Mouse (Mus musculus) c-Kit-positive CD71-negative TER-119-negative erythroid progenitor cells, embryonic 14.5 days (primary cell): Measurements from ENCODE around the gene Clic1.
"Not testable (repeated sequence)": the region's sequence is repeated elsewhere in the genome, so short reads cannot be mapped to it uniquely, and the experiment has no call there.

Experiments
- DNase-seq: peaks from one replicate; pipeline ENCODE4 v3.0.0-alpha.2; 2013; ENCODE audit warnings: low read depth

Clic1 gene

DNA sequence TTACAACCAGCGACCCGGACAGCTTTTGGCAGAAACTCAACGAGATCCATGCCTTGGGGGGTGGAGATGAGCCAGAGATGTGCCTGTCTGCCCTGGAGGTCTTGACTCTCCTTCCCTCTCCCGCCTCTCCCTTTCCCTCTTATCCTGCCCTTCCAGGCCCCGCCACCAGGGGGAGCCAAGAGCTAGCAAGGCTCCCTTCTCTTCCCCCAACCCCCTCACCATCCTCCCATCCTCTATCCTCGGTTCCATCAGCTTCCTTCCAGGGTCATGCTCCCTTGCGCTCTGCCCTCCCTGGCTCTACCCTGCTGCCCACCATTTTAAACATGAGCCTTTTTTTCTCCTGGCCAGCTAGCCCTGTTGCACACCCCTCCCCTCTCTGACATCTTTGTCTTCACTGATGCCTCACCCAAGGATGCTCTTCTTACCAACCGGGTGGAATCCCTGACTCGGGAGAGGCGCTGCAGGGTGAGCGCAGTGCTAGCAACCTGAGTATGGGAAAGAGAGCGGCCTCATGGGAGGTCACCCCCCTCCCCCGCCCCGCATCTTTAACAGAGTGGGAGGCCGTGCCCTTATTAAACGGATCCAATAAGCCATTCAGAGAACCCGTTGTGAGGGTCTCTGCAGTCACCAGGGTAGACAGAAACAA lies 28.5 kb upstream of the Clic1 start:
- DNase-seq: peak; percentile 85

GRCm38 (mm10) chr17:35021842-35022477 lies 27.8 kb upstream of the Clic1 start:
- DNase-seq: no peak

DNA sequence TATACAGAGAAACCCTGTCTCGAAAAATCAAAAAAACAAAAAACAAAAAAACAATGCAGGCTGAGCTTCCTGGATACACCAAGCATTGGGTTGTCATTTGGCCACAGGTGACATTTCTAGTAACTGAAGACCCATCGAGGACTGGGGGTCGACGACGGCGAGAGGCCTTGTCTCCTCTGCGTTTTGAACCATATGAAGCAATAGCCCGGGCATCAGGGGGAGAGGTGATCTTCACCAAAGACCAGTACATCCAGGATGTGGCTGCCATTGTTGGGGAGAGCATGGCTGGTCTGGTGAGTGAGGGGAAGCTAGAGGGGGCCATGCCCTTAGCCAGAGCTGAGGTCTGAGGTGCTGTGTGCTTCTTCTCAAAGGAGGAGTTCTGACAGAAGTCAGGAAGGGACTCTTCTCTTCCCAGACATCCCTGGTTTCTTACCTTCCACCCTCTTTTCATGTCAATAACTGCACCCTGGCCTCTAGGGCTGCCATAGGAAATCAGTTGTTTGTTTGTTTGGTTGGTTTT lies 27.2 kb upstream of the Clic1 start:
- no peak for DNase-seq

DNA sequence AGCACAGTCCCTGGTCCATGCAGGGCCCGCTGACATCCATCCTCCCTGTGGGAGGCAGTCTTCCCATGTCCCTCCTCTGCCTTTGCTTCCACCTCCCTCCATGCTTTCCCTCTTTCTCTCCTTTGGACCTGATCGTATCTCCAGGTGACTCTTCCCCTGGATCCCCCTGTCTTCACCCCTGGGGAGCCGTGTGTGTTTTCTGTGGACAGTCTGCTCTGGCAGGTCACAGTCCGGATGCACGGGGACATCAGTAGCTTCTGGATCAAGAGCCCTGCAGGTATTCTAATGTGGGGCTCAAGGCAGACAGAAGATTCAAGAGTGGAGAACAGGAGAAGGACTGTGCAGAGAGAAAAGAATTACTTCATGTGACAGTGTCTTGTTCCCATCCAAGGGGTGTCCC lies 26.5 kb upstream of the Clic1 start:
- no peak for DNase-seq

DNA sequence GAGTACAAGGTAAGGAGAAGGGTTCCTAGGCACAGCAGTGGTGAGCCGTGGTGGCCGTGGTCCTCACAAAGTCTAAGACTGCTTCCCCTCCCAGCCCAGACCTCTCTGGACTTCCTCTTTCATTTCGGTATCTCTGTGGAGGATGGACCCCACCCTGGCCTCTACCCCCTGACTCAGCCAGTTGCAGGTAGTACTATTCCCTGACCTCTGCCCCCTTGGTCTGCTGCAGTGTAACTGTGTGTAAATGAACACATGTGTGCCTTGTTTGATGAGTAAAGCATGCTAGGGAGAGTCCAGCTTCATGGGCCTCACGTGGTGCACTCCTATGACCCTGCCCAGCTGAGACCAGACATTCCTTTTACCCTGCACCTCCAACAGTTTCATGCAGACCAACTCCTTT lies 26.0 kb upstream of the Clic1 start:
- DNase-seq: no peak

DNA sequence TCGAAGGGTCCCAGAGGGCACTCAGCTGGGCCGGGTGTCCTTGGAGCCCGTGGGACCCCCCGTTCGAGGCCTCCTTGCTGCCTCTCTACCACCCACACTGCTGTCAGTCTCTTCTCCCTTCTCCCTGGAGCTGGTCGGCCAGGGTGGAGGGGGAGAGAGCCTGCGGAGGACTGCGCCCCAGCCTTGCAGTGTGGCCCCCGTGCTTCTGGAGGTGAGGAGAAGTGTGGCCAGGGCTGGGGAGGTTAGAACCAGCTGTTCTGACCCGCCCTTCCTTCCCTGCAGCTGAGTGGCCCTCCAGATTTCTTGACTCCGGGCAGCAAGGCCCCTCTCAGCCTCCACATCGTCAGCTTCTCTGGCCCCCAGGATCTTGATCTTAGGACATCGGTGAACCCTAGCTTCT lies 25.5 kb upstream of the Clic1 start:
- DNase-seq: no peak

GRCm38 (mm10) chr17:35024691-35025488 lies 24.9 kb upstream of the Clic1 start:
- no peak for DNase-seq

DNA sequence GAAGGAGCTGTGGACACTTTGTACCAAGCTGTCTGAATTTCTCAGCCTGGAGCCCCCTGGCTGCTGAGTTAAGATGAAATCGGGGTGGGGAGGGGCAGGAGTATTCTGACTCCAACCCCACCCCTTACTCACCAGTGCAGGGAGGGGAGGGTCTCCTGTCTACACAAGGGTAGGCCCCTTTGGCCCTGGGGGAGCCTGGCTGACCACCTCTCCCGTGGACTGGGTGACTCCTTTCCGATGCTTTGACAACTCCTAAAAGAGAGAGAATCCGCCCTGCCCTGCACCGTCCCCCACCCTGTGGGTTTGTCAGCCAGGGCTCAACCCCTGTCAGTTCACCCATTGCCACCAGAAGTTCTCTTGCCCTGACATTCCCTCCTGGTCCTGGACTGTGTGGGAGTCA lies 23.6 kb upstream of the Clic1 start:
- no peak for DNase-seq

GRCm38 (mm10) chr17:35027277-35028068 lies 22.3 kb upstream of the Clic1 start, which contains the start of gene Sapcd1:
Gene Sapcd1 (minus strand): TSS chr17:35028016.
- no peak for DNase-seq

- DNase-seq: no peak
These were observed 21.5 kb upstream of the Clic1 start for GRCm38 (mm10) chr17:35028315-35028714.

GRCm38 (mm10) chr17:35029691-35030532 lies 19.9 kb upstream of the Clic1 start:
- DNase-seq: no peak

DNA sequence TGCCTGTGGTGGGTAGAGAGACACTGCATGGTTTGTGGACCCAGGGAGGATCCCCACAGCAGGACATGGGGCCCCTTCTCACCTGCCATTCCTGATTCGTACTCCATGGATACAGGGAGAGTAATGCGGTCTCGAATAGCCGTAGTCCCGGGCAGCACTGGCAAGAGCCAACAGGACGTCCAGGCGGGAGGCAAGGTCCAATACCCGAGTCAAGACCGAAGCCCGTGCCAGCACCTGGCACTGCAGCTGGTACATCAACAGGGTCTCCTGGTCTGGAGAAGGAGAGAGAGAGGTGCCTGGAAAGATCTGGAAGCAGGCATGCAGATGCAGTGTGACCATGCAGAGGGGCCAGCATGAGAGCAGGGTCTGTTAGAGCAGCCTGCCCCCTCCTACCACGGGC lies 18.5 kb upstream of the Clic1 start:
- DNase-seq: no peak

DNA sequence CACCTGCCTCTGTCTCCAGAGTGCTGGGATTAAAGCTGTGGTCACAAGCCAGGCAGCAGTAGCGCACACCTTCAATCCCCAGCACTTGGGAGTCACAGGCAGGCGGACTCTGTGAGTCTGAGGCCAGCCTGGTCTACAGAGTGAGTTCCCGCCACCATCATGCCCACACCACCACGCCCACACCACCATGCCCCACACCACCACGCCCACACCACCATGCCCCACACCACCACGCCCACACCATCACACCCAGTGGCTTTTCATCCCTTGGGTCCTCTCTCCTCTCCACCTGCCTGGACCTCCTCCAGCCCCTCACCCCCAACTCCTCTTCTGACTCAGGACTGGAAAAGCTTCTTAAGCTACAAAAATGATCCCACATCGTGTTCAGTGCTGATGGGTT lies 17.9 kb upstream of the Clic1 start:
- DNase-seq: no peak

DNA sequence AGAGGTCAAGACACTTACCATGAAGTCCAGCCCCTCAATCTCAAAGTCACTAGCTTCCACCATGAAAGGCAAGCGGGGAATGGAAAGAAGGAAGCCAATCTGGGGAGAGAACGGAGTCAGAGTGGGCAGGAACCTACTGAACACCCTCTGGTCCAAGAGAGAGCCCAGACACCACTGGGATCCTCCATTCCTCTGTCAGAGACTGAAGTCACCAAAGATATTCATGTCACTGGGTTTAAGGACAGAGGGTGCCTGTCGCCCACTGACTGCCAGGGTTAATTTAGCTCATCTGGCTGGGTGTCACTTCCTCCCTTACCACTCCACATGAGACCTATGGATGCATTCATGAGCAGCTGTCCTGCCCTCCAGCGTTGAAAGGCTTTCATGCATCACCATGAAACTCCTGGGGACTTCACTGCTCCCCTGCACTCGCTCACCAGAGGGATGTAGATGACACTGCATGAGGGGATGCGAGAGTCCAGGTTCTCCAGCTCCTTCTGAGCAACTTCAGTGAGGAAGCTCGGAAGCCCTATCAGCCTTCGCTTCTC lies 17.4 kb upstream of the Clic1 start:
- DNase-seq: no peak

GRCm38 (mm10) chr17:35033703-35034102 lies 16.1 kb upstream of the Clic1 start:
- not testable (repeated sequence) for DNase-seq

GRCm38 (mm10) chr17:35034896-35035295 lies 14.9 kb upstream of the Clic1 start:
- no peak for DNase-seq

GRCm38 (mm10) chr17:35039121-35039873 lies 10.5 kb upstream of the Clic1 start:
- DNase-seq: no peak

GRCm38 (mm10) chr17:35043794-35044193 lies 6.0 kb upstream of the Clic1 start:
- no peak for DNase-seq

- no peak for DNase-seq
These were observed 4.6 kb upstream of the Clic1 start for GRCm38 (mm10) chr17:35044904-35045806.
